Mouse (Mus musculus) T-cell, adult 2 months (primary cell): Measurements from ENCODE around the gene Nrd1.

Experiments
- DNase-seq: peaks from one replicate; pipeline ENCODE4 v3.0.0; 2022; ENCODE audit warnings: low spot score

Nrd1 gene

DNA sequence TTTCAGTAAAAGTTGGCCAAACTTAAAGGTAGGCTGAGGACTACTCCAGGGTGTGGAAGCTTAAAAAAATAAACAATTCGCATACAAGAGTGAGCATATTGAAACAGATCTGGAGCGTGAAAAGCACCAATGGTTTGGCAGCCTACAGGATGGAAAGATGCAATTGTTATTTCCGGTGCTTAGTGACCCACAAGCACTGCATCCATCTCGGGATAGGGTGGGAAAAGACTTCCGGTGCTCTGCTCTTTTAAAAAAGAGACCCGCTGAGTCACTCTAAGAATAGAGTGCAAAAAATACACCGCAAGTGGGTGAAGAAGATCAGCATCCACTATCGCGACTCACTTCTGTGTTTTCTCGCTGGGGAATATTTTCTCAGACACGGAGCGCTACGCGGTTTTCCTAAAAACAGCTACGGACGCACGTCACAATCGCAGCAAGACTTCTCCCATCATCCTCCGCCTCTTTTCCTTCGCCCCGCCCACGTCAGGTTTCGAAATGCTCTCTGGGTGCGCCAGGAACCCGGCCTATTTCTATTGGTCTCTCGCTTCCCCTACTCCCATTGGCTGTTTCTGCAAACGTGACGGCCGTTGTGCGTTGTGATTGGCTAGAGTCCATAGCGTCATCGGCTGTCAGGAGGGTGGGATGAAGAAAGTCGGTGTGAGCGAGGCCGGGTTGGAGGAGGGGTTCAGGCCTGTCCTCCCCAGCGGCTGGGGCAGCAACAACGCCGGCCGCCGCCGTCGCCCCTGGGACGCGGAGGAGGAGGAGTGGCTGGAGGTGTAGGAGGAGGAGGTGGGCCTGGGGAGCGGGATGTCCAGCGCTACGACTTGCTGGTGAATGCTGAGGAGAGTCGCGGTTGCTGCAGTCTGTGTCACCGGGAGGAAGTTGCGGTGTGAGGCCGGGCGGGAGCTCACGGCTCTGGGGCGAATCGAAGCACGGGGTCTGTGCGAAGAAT is at the start of gene Nrd1:
TSS of gene Nrd1 (plus strand) at position 657 of the 952 bp plus-strand sequence.
- DNase-seq = peak; percentile 99

DNA sequence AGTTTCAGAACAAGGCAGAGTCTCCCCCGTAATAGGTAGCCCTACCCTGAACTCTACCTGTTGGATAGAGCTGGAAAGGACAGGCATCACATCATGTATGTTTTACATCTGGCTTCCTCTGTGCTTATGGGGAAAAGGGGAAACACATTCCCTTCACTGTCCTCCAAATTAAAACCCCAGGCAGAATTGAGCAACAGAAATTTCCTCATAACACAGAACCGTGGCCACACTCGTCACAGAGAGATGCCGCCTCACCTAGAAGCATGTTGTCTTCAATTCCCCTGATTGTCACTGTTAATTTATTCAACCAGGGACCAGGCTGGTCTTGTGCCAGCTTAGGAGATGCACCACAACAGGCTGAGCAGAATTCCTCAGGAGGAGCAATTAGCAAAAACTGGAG is 48.8 kb upstream of the Nrd1 start:
- no peak for DNase-seq

DNA sequence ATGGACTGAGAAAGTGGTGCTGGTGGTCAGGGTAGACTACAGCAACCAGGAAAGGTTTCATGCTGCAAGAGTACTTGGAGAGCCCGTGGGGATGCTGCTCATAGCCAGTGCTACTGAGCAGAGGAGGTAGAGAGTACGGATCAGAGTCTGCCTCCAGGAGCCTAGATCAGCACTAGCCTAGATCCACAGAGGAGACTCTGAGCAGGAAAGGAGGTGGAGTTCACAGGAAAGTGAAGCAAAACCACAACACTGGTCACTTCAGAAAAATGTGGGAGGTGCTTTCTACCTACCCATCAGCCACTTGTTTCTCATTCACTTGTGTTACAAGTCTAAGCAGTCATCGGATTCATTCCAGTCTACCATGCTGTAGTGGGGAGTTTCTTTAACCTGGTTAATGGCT is 40.8 kb upstream of the Nrd1 start:
- no peak for DNase-seq

- no peak for DNase-seq
These were observed 39.6 kb upstream of the Nrd1 start for GRCm38 (mm10) chr4:108960619-108961460.

DNA sequence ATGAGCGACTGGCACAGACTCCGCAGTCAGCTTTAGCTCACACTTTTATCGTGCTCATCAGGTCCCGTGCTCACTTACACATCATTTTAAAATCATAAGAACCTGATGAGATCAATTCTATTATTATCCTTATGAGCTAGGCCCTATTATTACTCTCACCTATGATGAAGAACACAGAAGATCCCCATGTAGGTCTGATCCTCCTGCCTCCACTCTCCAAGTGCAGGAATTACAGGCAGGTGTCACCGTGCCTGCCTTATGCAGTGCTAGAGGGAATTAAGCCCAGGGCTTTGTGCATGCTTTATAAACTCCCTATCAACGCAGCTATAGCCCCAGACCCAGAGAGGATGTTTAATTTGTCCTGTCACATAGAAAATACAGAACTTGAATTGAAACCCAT is 37.4 kb upstream of the Nrd1 start:
- no peak for DNase-seq

DNA sequence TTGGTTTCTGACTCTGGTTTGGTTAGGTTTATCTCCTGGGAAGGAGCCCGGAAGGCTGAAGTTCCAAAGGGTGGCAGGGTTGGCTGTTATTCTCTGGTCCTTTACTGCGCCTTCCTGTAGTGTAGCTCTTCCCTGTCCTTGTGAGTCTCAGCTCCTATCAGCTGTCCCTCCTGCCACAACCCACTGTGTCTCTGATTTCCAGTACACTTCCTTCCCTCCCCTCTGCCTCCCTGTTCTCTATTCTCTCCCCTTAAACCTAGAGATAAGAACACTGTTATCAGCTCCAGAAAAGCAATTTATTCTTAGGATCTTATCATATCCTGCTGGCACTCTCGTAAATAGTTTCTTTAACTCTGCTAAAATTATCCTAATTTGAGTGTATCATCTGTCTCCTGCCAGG is 30.9 kb upstream of the Nrd1 start:
- DNase-seq = no peak

- DNase-seq = no peak
These were observed 29.4 kb upstream of the Nrd1 start for GRCm38 (mm10) chr4:108971054-108971453.

DNA sequence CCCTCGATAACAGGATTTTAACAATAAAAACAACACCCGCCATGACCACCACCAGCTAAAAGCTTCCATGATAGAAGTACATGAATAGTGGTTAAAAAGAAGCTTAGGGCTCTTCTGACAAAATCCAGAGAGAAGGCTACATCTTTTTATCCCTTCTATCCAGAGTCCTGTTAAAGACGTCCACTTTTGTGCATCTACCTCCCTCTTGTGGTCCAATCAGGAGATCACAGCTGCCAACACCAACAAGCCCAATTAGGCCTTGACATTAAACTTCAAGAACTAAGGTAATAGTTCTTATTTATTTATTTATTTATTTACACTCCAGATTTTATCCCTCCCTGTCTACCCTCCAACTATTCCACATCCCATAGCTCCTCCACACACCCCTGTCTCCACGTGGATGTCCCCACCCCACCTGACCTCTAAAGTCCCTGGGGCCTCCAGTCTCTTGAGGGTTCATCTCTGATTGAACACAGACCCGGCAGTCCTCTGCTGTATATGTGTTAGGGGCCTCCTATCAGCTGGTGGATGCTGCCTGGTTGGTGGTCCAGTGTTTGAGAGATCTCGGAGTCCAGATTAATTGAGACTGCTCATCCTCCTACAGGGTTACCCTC is 23.9 kb upstream of the Nrd1 start:
- DNase-seq = peak; percentile 3

DNA sequence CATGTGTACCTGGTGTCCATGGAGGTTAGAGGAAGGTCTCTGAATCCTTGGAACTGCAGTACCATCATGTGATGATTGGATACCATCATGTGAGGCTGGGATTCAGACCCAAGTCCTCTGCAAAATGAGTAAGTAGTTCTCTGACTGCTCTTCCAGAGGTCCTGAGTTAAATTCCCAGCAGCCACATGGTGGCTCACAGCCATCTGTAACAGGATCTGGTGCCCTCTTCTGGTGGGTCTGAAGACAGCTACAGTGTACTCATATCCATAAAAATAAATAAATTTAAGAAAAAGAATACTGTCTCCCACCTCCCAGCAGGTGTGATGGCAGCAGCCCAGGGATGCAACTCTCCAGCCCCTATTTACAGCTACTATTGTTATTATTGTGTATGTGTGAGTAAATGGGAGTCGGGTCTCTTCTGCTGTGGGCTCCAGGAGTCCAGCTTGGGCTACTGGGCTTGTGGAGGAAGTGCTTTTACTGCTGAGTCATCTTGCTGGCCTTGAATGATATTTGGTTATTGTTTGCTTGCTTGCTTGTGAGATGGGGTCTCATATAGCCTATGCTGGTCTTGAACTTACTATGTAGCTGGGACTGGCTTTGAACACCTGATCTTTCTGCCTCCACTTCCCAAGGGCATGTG is 13.5 kb upstream of the Nrd1 start:
- peak; percentile 4 for DNase-seq

DNA sequence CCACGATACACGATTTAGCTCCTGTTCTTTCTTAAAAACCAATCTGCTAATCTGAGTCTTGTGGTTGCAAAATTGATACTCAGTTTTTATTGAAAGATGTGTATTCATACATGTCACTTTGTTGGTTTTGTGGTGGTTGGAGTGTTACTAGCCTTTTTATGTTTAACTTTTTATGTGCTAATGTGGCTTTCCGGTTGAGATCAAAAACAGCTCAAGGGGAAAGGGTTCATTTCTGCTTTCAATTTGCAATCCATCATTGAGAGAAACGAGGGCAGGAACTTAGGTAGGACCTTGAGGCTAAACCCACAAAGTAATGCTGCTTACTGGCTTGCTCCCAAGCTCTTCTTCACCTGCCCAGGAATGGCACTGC is 13.0 kb upstream of the Nrd1 start:
- DNase-seq = peak; percentile 63

DNA sequence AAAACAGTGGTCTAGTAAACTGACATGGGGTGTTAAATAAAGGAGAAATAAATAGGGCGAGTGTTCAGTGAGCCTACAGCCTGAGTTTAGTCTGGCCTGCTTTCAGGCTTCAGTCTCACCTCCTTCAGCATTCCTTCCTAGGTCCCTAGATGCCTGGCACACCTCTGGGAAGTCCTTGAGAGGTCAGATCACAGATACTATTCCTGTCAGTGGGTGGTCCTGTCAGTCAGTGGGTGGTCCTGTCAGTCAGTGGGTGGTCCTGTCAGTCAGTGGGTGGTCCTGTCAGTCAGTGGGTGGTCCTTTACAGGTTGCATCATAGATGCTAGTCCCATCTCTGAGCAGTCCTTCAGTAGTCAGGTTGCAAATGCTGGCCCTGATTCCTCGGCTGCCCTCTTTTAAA is 11.0 kb upstream of the Nrd1 start:
- DNase-seq = no peak

DNA sequence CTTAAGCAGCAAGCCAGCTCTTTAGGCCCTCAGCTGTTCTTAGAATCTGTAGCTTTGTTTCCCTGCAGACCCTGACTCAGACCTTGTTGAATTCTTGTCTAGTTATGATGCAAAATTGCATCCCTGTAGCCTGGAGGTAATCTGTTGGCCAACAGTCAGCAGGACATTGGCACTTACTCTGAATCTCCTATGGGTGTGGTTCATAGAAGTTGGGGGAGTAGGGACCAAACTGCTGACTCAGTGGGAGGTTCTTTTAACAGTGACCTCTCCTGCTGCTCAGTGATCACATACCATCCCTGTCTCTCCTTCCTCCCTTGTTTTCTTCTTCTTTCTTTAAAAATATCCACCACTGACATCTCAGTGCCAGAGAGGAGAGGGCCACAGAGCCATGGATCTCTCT is 10.4 kb upstream of the Nrd1 start:
- DNase-seq = no peak

DNA sequence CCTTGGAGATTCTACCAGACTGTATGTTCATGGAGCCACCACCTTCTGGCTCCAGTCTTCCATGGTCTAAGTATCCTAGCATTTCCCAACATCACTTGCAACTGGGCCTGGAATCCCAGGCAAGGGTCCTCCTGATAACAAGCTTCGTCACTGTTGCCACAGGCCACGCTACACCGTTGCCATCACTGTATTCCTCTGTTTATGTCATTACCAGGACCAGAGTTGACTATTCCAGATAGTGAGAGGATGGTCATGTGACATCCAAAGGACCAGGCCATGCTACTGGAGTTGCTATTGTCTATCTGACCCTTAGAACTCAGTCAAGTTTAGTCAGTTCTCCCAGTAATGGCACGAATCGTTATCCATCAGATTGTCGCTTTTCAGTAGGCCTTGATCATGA is 9.9 kb upstream of the Nrd1 start:
- no peak for DNase-seq

- DNase-seq = no peak
These were observed 8.6 kb upstream of the Nrd1 start for GRCm38 (mm10) chr4:108991811-108992210.

DNA sequence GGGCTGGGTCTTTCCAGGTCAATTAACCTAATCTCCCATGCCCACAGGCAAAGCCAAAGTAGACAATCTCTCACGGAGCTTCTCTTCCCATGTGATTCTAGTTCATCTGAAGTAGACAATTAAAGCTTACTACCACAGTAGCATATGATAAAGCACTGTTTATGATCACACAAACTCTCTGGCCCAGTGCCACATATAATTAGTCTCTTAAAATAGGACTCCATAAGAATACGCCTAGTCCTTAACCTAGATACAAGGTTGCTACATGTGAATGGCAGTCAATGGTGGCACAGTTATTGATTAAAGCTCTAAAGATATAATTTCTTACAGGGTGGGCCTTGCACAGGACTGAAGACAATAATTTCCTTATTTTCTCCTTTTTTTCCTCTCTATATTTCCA is 7.5 kb upstream of the Nrd1 start:
- DNase-seq = no peak

DNA sequence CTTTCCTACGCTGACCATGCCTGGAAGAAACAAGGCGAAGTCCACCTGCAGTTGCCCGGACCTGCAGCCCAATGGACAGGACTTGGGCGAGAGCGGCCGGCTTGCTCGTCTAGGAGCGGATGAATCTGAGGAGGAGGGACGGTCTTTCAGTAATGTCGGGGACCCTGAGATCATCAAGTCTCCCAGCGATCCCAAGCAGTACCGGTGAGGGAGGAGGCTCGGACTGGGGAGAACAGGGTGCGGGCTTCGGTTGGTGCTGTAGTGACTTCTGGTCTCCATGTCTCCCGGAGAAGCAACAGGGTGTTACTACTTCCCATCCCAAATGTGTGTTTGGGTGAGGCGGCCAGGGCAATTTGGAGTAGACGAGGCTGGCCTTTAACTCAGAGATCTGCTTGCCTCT is 506 bp downstream of the Nrd1 start:
- no peak for DNase-seq

DNA sequence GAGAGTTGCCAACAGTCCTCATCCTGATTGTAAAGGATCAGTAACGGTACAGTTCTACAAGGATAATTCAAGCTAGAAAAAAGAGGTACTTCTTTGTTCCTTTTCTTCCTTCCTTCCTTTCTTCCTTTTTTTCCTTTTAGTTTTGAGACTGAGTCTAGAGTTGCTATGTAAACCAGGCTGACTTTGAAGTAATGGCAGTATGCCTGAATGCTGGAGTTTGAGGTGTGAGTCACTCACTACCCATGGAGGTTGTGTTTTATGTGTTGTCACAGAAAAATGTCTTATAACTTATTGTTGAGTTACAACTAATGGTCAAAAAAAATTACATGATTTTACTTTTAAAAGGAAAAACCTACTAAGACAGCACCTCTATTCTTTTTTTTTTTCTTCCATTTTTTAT is 7.6 kb downstream of the Nrd1 start:
- no peak for DNase-seq

DNA sequence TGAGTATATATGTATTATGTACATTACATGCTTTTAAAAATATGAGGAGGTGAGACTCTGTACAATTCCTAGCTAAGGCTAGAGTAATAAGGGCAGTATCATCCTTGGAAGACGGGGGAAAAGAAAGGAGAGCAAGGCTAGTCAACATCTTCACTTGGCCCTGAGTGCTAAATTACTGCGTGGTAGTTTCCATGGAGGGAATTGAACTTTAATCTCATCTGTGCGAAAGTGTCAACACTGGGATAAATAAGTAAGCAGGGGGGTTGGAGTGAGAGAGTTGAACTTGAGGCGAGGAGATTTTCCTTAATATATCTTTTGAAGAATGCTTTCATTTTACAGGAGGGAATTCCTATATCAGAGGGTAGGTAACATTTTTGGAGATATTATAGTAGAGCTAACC is 13.6 kb downstream of the Nrd1 start:
- DNase-seq = no peak

GRCm38 (mm10) chr4:109017441-109017840 is 17.0 kb downstream of the Nrd1 start:
- no peak for DNase-seq

DNA sequence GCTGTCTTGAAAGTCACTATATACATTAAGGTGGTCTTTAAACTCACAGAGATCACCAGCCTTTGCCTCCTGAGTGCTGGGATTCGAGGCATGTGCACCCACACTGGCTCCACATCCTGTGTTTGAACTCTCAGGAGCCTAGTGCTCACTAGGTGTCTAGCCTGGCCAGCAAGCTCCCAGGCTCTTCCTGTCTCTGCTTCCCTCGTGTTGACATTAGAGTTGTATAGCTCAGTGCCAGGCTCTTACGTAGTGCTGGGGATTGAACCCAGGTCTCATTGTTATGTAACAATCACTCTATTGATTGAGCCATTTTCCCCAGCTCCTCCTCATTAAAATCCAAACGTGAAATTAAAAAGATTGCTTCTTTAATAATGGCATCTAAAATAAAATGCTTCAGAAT is 18.8 kb downstream of the Nrd1 start:
- no peak for DNase-seq

- DNase-seq = no peak
These were observed 21.5 kb downstream of the Nrd1 start for GRCm38 (mm10) chr4:109021976-109022375.

GRCm38 (mm10) chr4:109025061-109025460 is 24.6 kb downstream of the Nrd1 start:
- DNase-seq = no peak
